Comparison of ENCODE assay signal across 21 mouse cellular contexts in genomic region chr7:64265502-64266279, GRCm38 (mm10). TPM values are rescaled to one million over a fixed set of nuclear protein-coding genes. Genes with fewer than 3 reads are reported as not detected.
DNase-seq lines count a peak whose midpoint lies in the region; ATAC-seq lines count a peak whose summit lies in the region.
"Had no signal": no experiment of that assay in that cellular context is flagged by ENCODE, and none has a peak within 500 bp of the region (broad histone marks: within the 10 kb centered on the region; RNA-seq: fewer than 3 reads in every experiment).

No protein-coding gene starts in this region.

- peaks cover 10% of the 10 kb centered on the region; the same call in 1 of the 2 replicates for H3K27me3 ChIP-seq in embryonic facial prominence, embryonic 14.5 days (replicated peaks; ENCODE audit: control insufficient read depth, insufficient read depth, low read length)
- peaks cover 32% of the 10 kb centered on the region for H3K27me3 ChIP-seq in embryonic facial prominence, embryonic 10.5 days (replicated peaks; ENCODE audit: low read depth, poor library complexity, severe bottlenecking)
- peaks cover 14% of the 10 kb centered on the region; the same call in 1 of the 2 replicates for H3K27me3 ChIP-seq in limb, embryonic 15.5 days
- H3K27me3 ChIP-seq in limb, embryonic 10.5 days (ENCODE audit: low read depth, poor library complexity, severe bottlenecking): peaks cover 27% of the 10 kb centered on the region

- no peak overlapping the region for H3K4me2 ChIP-seq in embryonic facial prominence, embryonic 14.5 days (ENCODE audit: low read depth, low read length)
- H3K4me2 ChIP-seq in limb, embryonic 15.5 days: no peak overlapping the region
- H3K4me2 ChIP-seq: embryonic facial prominence, embryonic 12.5 days; hindbrain, embryonic 13.5 days had no signal

- H3K27ac ChIP-seq in embryonic facial prominence, embryonic 14.5 days (replicated peaks; ENCODE audit: low read depth, low read length): peak overlapping the region; percentile 63; the same call in 1 of the 2 replicates
- H3K27ac ChIP-seq in embryonic facial prominence, embryonic 10.5 days (replicated peaks): no peak overlapping the region
- 0 out of 2 replicates have a peak overlapping the region, but pooled peaks have one; percentile 47 for H3K27ac ChIP-seq in limb, embryonic 15.5 days
- no peak overlapping the region for H3K27ac ChIP-seq in limb, embryonic 10.5 days
- H3K27ac ChIP-seq: embryonic facial prominence, embryonic 12.5 days; forebrain, embryonic 10.5 days; hindbrain, embryonic 13.5 days; hindbrain, postnatal 0 days had no signal

- peak; percentile 76; the same call in 1 of the 2 replicates for ATAC-seq in embryonic facial prominence, embryonic 14.5 days (ENCODE audit: low read depth)
- no peak for ATAC-seq in limb, embryonic 15.5 days (ENCODE audit: insufficient number of reproducible peaks, low FRiP score, low TSS enrichment, low read depth)
- ATAC-seq: CD4-positive, CD25-positive, alpha-beta regulatory T cell, adult 4 months; forebrain, embryonic 14.5 days; hindbrain, postnatal 0 days had no signal

- no peak overlapping the region for H3K9ac ChIP-seq in embryonic facial prominence, embryonic 14.5 days (ENCODE audit: low read depth, low read length)
- H3K9ac ChIP-seq in limb, embryonic 15.5 days: no peak overlapping the region
- H3K9ac ChIP-seq: embryonic facial prominence, embryonic 12.5 days; hindbrain, embryonic 13.5 days had no signal

- H3K9me3 ChIP-seq in embryonic facial prominence, embryonic 14.5 days (ENCODE audit: control insufficient read depth, low read length): peaks cover 14% of the 10 kb centered on the region
- 0 out of 2 replicates have a peak, but pooled peaks cover 2% of the 10 kb centered on the region for H3K9me3 ChIP-seq in embryonic facial prominence, embryonic 10.5 days
- 0 out of 2 replicates have a peak, but pooled peaks cover 4% of the 10 kb centered on the region for H3K9me3 ChIP-seq in limb, embryonic 15.5 days
- H3K9me3 ChIP-seq in limb, embryonic 10.5 days (replicated peaks): no peaks in the 10 kb centered on the region
- H3K9me3 ChIP-seq: embryonic facial prominence, embryonic 12.5 days; G1E had no signal

- WGBS in embryonic facial prominence, embryonic 14.5 days: 77% methylated on average over 13 of the region's 13 CpGs
- 89% methylated on average over 13 of the region's 13 CpGs for WGBS in embryonic facial prominence, embryonic 10.5 days
- 71% methylated on average over 13 of the region's 13 CpGs for WGBS in limb, embryonic 15.5 days
- WGBS in limb, embryonic 10.5 days: 89% methylated on average over 13 of the region's 13 CpGs

- peaks cover 3% of the 10 kb centered on the region; the same call in 1 of the 2 replicates for H3K4me1 ChIP-seq in embryonic facial prominence, embryonic 14.5 days (ENCODE audit: control insufficient read depth, insufficient read depth, low read length)
- H3K4me1 ChIP-seq in embryonic facial prominence, embryonic 10.5 days: peaks cover 4% of the 10 kb centered on the region; the same call in 1 of the 2 replicates
- H3K4me1 ChIP-seq in limb, embryonic 15.5 days: peaks cover 4% of the 10 kb centered on the region; the same call in 1 of the 2 replicates
- H3K4me1 ChIP-seq in limb, embryonic 10.5 days: peaks cover 4% of the 10 kb centered on the region; the same call in 1 of the 2 replicates
- H3K4me1 ChIP-seq: embryonic facial prominence, embryonic 12.5 days had no signal

- no peak overlapping the region for H3K4me3 ChIP-seq in embryonic facial prominence, embryonic 14.5 days (ENCODE audit: low read depth, low read length)
- H3K4me3 ChIP-seq in embryonic facial prominence, embryonic 10.5 days: no peak overlapping the region
- no peak overlapping the region for H3K4me3 ChIP-seq in limb, embryonic 15.5 days
- H3K4me3 ChIP-seq in limb, embryonic 10.5 days: no peak overlapping the region
- H3K4me3 ChIP-seq: embryonic facial prominence, embryonic 12.5 days; forebrain, embryonic 10.5 days; hindbrain, embryonic 13.5 days had no signal

- H3K36me3 ChIP-seq in embryonic facial prominence, embryonic 14.5 days (ENCODE audit: control insufficient read depth, insufficient read depth, low read length): no peaks in the 10 kb centered on the region
- H3K36me3 ChIP-seq in embryonic facial prominence, embryonic 10.5 days (replicated peaks): no peaks in the 10 kb centered on the region
- no peaks in the 10 kb centered on the region for H3K36me3 ChIP-seq in limb, embryonic 15.5 days
- H3K36me3 ChIP-seq in limb, embryonic 10.5 days: no peaks in the 10 kb centered on the region
- H3K36me3 ChIP-seq: embryonic facial prominence, embryonic 12.5 days; forebrain, embryonic 10.5 days; G1E; hindbrain, embryonic 13.5 days had no signal

- DNase-seq in embryonic facial prominence, embryonic 14.5 days (ENCODE audit: low spot score): peak; percentile 69
- no peak for DNase-seq in embryonic facial prominence, embryonic 10.5 days (ENCODE audit: low spot score)
- DNase-seq in limb, embryonic 10.5 days (ENCODE audit: low spot score): no peak
- DNase-seq in skeletal muscle tissue, adult 2 months (ENCODE audit: low read depth, low spot score): peak; percentile 84
- DNase-seq in kidney, postnatal 10 days: no peak
- DNase-seq in natural killer cell, adult 2 months (ENCODE audit: low spot score in 2 of 2): no peak
- DNase-seq: adrenal gland, adult 8-10 months; adrenal gland, postnatal 36 days; B cell, adult 2 months; cerebellum, adult 8-10 months; cerebellum, postnatal 14 days; embryo, embryonic 11 days; heart, postnatal 10 days had no signal

RNA-seq across cellular contexts. Expression of gene Mtmr10, which starts 21.8 kb away (rescaled TPM):
- polyA plus RNA-seq in embryonic facial prominence, embryonic 14.5 days (2014; fragmentation: Nextera tagmentation; extraction: Ambion mirVana): 14.3 and 16.5 TPM in 2 replicates
- 10.7 and 11.4 TPM in 2 replicates for polyA plus RNA-seq in embryonic facial prominence, embryonic 10.5 days (2016; fragmentation: Nextera tagmentation; extraction: Ambion mirVana)
- polyA plus RNA-seq in limb, embryonic 15.5 days (2015; fragmentation: Nextera tagmentation; extraction: Ambion mirVana): 15.1 and 15.5 TPM in 2 replicates
- 8.5 and 10.5 TPM in 2 replicates for polyA plus RNA-seq in limb, embryonic 10.5 days (2016; fragmentation: Nextera tagmentation; extraction: Ambion mirVana)

Comparison
In these comparisons a context has a peak if more than half of its experiments do, and no peak if none do; other contexts are left out.
1. DNase-seq: peak in embryonic facial prominence, embryonic 14.5 days (single experiment) and skeletal muscle tissue, adult 2 months (single experiment); none in embryonic facial prominence, embryonic 10.5 days (single experiment), limb, embryonic 10.5 days (single experiment), kidney, postnatal 10 days (single experiment) and natural killer cell, adult 2 months (0 of 2).
2. H3K27ac ChIP-seq: peak in embryonic facial prominence, embryonic 14.5 days (single experiment) and limb, embryonic 15.5 days (single experiment); none in embryonic facial prominence, embryonic 10.5 days (single experiment) and limb, embryonic 10.5 days (single experiment).